Mouse (Mus musculus): ENCODE measurements around the gene Mgat4a.

GRCm38 (mm10) chr1:37477928-37478327 lies 62.9 kb downstream of the Mgat4a start:
- TF ChIP-seq GATA1 (IDR thresholded peaks at IDR 0.05; ENCODE audit: low read length) = no peak
- TF ChIP-seq TAL1 (IDR thresholded peaks at IDR 0.05; ENCODE audit: low read length) = no peak

Data from erythroblast, embryonic 14.5 days (primary cell).